Mouse (Mus musculus) testis, postnatal 14 days (tissue): Measurements from ENCODE around the gene Cd48.
"Not testable (repeated sequence)": the region's sequence is repeated elsewhere in the genome, so short reads cannot be mapped to it uniquely, and the experiment has no call there.

ENCODE experiments used
- DNase-seq: peaks from one replicate; pipeline ENCODE4 v3.0.0; 2021; ENCODE audit warnings: low spot score

Gene Cd48

GRCm38 (mm10) chr1:171693918-171694317 is 12.1 kb downstream of the Cd48 start:
- no peak for DNase-seq

GRCm38 (mm10) chr1:171698983-171699382 is 17.2 kb downstream of the Cd48 start:
- DNase-seq: no peak

- DNase-seq: not testable (repeated sequence)
These were observed 31.9 kb downstream of the Cd48 start for GRCm38 (mm10) chr1:171713736-171714135.

- no peak for DNase-seq
These were observed 33.6 kb downstream of the Cd48 start for GRCm38 (mm10) chr1:171715434-171715833.

GRCm38 (mm10) chr1:171716232-171716631 is 34.4 kb downstream of the Cd48 start:
- DNase-seq: no peak

- DNase-seq: no peak
These were observed 49.4 kb downstream of the Cd48 start for GRCm38 (mm10) chr1:171731195-171731594.

GRCm38 (mm10) chr1:171734898-171735297 is 53.1 kb downstream of the Cd48 start:
- DNase-seq: no peak

GRCm38 (mm10) chr1:171748127-171748969 is 66.5 kb downstream of the Cd48 start:
- no peak for DNase-seq
